Mouse (Mus musculus) layer of hippocampus, postnatal 36 days (tissue): ENCODE results near the gene Tas1r3. TPM values are rescaled to one million over a fixed set of nuclear protein-coding genes. Genes with fewer than 3 reads are reported as not detected.

Experiments
- microRNA-seq, 2 experiments: library from miRNA; unstranded; fragments of <30 nt; microRNA quantifications; one replicate each; pipeline ENCODE4 v1.2.0; 2021
- total RNA-seq, 2 experiments: library from RNA; stranded (reverse); gene quantifications; 2 replicates each; pipeline ENCODE4 v1.2.3; 2021

Tas1r3 gene
- total RNA-seq, 2 experiments from 2014 or later, result 0.15 to 0.48 TPM

Small RNA genes within 50 kb of the gene (microRNA-seq; reads per million reads assigned to microRNA genes)
- 0 reads per million in 2 experiments for gene Gm22991

Other genes with a start within 250 kb of the Tas1r3 start
- 10 to 100 TPM; 43.6 to 46.8 TPM for gene Cdk11b, start 238.5 kb downstream of the Tas1r3 start, total RNA-seq
- not detected for gene Gm10563, start 218.0 kb downstream of the Tas1r3 start, total RNA-seq
- gene Mmp23, start 210.0 kb downstream of the Tas1r3 start, total RNA-seq, result 1 to 10 TPM; 3.9 to 6.4 TPM
- 100 to 1,000 TPM in 1 of 2 experiments, 10 to 100 TPM in 1; 96.8 to 109 TPM for gene Mib2, start 194.2 kb downstream of the Tas1r3 start, total RNA-seq
- 10 to 100 TPM; 21.8 to 23.0 TPM for gene Fndc10, start 169.0 kb downstream of the Tas1r3 start, total RNA-seq
- gene Ssu72, start 158.6 kb downstream of the Tas1r3 start, total RNA-seq, result 10 to 100 TPM; 78.3 to 82.6 TPM
- gene Tmem240, start 128.6 kb downstream of the Tas1r3 start, total RNA-seq, result 10 to 100 TPM; 34.7 to 35.1 TPM
- gene Atad3a, start 102.3 kb downstream of the Tas1r3 start, total RNA-seq, result 10 to 100 TPM; 51.8 to 54.0 TPM
- 10 to 100 TPM; 10.5 to 11.3 TPM for gene Vwa1, start 88.7 kb downstream of the Tas1r3 start, total RNA-seq
- gene Tmem88b, start 77.5 kb downstream of the Tas1r3 start, total RNA-seq, result 10 to 100 TPM; 29.6 to 31.8 TPM
- not detected for gene Ankrd65, start 72.9 kb downstream of the Tas1r3 start, total RNA-seq
- gene Mrpl20, start 60.5 kb downstream of the Tas1r3 start, total RNA-seq, result 10 to 100 TPM; 83.0 to 87.4 TPM
- gene Ccnl2, start 50.9 kb downstream of the Tas1r3 start, total RNA-seq, result 100 to 1,000 TPM in 1 of 2 experiments, 10 to 100 TPM in 1; 87.0 to 106 TPM
- gene Aurkaip1, start 32.1 kb downstream of the Tas1r3 start, total RNA-seq, result 10 to 100 TPM; 88.4 to 98.2 TPM
- gene Mxra8, start 23.7 kb downstream of the Tas1r3 start, total RNA-seq, result 1 to 10 TPM; 5.6 to 8.1 TPM
- gene Dvl1, start 16.0 kb downstream of the Tas1r3 start, total RNA-seq, result 10 to 100 TPM; 75.6 to 76.6 TPM
- 10 to 100 TPM; 24.5 to 24.9 TPM for gene Cptp, start 6.1 kb upstream of the Tas1r3 start, total RNA-seq
- 10 to 100 TPM; 35.7 to 36.9 TPM for gene Ints11, start 6.2 kb upstream of the Tas1r3 start, total RNA-seq
- 10 to 100 TPM; 56.8 to 59.9 TPM for gene Pusl1, start 28.4 kb upstream of the Tas1r3 start, total RNA-seq
- gene Acap3, start 28.5 kb upstream of the Tas1r3 start, total RNA-seq, result 100 to 1,000 TPM; 109 to 128 TPM
- gene Ube2j2, start 80.5 kb upstream of the Tas1r3 start, total RNA-seq, result 10 to 100 TPM; 66.2 to 74.1 TPM
- gene C1qtnf12, start 99.0 kb upstream of the Tas1r3 start, total RNA-seq, result 10 to 100 TPM; 12.7 to 18.6 TPM
- 10 to 100 TPM in 1 of 2 experiments, 1 to 10 TPM in 1; 9.7 to 10.6 TPM for gene B3galt6, start 129.3 kb upstream of the Tas1r3 start, total RNA-seq
- 100 to 1,000 TPM; 178 to 190 TPM for gene Sdf4, start 129.5 kb upstream of the Tas1r3 start, total RNA-seq
- gene Tnfrsf4, start 150.5 kb upstream of the Tas1r3 start, total RNA-seq, result 1 to 10 TPM; 2.3 to 2.5 TPM
- gene Tnfrsf18, start 162.8 kb upstream of the Tas1r3 start, total RNA-seq, result not detected
- under 1 TPM in 1 of 2 experiments, not detected in 1; 0.20 TPM for gene Ttll10, start 196.1 kb upstream of the Tas1r3 start, total RNA-seq
- 10 to 100 TPM; 31.5 to 32.1 TPM for gene 9430015G10Rik, start 246.6 kb upstream of the Tas1r3 start, total RNA-seq